Comparison of ENCODE assay signal across 7 mouse cellular contexts in the genomic region with DNA sequence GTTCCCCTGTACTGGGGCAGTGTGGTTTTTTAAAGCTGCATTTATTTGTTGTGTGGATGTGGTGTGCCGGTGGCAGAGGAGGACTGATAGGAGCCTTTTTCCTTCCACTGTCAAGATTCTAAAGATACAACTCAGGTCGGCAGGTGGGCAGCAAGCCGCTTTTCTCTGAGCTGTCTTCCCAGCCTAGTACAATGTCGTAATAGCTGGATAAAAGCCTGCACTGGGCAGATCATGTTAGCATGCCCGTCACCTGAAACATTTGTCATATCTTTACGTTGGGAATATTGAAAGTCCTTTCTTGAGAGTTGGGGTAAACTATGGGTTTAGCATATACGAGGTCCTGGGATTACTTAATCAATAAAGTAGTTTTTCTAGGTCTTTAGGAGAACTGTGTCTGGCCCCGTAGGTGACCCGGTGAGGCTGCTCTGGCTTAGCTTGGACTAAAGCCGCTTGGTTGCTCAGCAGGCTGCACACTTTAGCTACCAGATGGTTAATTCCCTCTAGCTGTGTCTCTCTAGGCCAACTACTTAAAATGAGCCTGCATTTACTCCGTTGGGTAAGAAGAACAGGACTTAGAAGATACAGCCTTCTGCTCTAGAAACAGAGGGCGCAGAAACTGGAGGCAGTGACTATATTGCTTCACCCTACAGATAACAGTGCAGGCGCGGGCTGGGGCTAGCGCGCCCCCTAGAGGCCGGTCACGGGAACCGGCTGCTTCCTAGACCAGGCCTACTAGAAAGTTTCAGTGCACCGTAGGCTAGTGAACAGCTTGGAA. TPM values are rescaled to one million over a fixed set of nuclear protein-coding genes. Genes with fewer than 3 reads are reported as not detected.
DNase-seq lines count a peak whose midpoint lies in the region; ATAC-seq and TF ChIP-seq lines count a peak whose summit lies in the region.

No protein-coding gene starts in this region.

- H3K4me1 ChIP-seq in hindbrain, embryonic 16.5 days (ENCODE audit: control insufficient read depth, insufficient read depth, low read depth, low read length) = no peaks in the 10 kb centered on the region
- H3K4me1 ChIP-seq in midbrain, embryonic 12.5 days = no peaks in the 10 kb centered on the region
- no peaks in the 10 kb centered on the region for H3K4me1 ChIP-seq in small intestine, adult 2 months (ENCODE audit: control insufficient read depth, insufficient read depth, insufficient read length, low read length)

- no peaks in the 10 kb centered on the region for H3K9me3 ChIP-seq in hindbrain, embryonic 16.5 days (ENCODE audit: control insufficient read depth, low read length)
- H3K9me3 ChIP-seq in midbrain, embryonic 12.5 days = no peaks in the 10 kb centered on the region

- H3K4me2 ChIP-seq in hindbrain, embryonic 16.5 days (ENCODE audit: low read length) = no peak overlapping the region
- no peak overlapping the region for H3K4me2 ChIP-seq in midbrain, embryonic 12.5 days (replicated peaks)

- no peak overlapping the region for H3K27ac ChIP-seq in hindbrain, embryonic 16.5 days (ENCODE audit: low read depth, low read length)
- no peak overlapping the region for H3K27ac ChIP-seq in midbrain, embryonic 12.5 days (replicated peaks)
- no peak overlapping the region for H3K27ac ChIP-seq in small intestine, adult 2 months (ENCODE audit: insufficient read depth, low read depth, low read length)

- ATAC-seq in hindbrain, embryonic 16.5 days = peak; percentile 86
- peak; percentile 60; the same call in 1 of the 2 replicates for ATAC-seq in midbrain, embryonic 12.5 days (ENCODE audit: low FRiP score, low read depth)

- H3K9ac ChIP-seq in hindbrain, embryonic 16.5 days (ENCODE audit: low read depth, low read length) = no peak overlapping the region
- no peak overlapping the region for H3K9ac ChIP-seq in midbrain, embryonic 12.5 days (replicated peaks)

- H3K27me3 ChIP-seq in hindbrain, embryonic 16.5 days (replicated peaks; ENCODE audit: control insufficient read depth, insufficient read depth, low read length) = no peaks in the 10 kb centered on the region
- no peaks in the 10 kb centered on the region for H3K27me3 ChIP-seq in midbrain, embryonic 12.5 days
- no peaks in the 10 kb centered on the region for H3K27me3 ChIP-seq in small intestine, adult 2 months (ENCODE audit: control insufficient read depth, insufficient read depth, low read length)

- H3K36me3 ChIP-seq in hindbrain, embryonic 16.5 days (ENCODE audit: control insufficient read depth, insufficient read depth, low read length) = no peaks in the 10 kb centered on the region
- H3K36me3 ChIP-seq in midbrain, embryonic 12.5 days = no peaks in the 10 kb centered on the region
- H3K36me3 ChIP-seq in small intestine, adult 2 months (ENCODE audit: control insufficient read depth, insufficient read depth, low read length) = no peaks in the 10 kb centered on the region

- WGBS in hindbrain, embryonic 16.5 days = 41% methylated on average over 20 of the region's 20 CpGs
- WGBS in midbrain, embryonic 12.5 days = 44% methylated on average over 20 of the region's 20 CpGs
- WGBS in small intestine, adult 2 months = 36% methylated on average over 20 of the region's 20 CpGs

- no peak for TF ChIP-seq POLR2A in small intestine, adult 2 months (IDR thresholded peaks at IDR 0.05; ENCODE audit: low read depth, low read length)

- peak; percentile 99 for TF ChIP-seq CTCF in small intestine, adult 2 months (IDR thresholded peaks at IDR 0.05; ENCODE audit: extremely low read depth, insufficient read length, insufficient replicate concordance, low read depth, low read length)

- peak; percentile 45 for DNase-seq in WW6 (ENCODE audit: low read depth, low spot score)
- DNase-seq in cerebellum, adult 9-11 months = peak; percentile 78
- peak; percentile 31 to 67 for DNase-seq in frontal cortex, postnatal 14 days (ENCODE audit: low spot score in 2 of 2)
- peak; percentile 54 to 75 for DNase-seq in left cerebral cortex, postnatal 10 days (ENCODE audit: extremely low spot score in 1 of 2, low spot score in 2 of 2)

- intact Hi-C loops in left cerebral cortex, postnatal 10 days (cut with DNase I) = loop anchor here (5.0 kb wide), 1 partner anchor 151 kb away; no protein-coding TSS in a partner anchor

- H3K4me3 ChIP-seq in hindbrain, embryonic 16.5 days (ENCODE audit: low read length) = no peak overlapping the region
- H3K4me3 ChIP-seq in midbrain, embryonic 12.5 days = no peak overlapping the region
- no peak overlapping the region for H3K4me3 ChIP-seq in small intestine, adult 2 months (ENCODE audit: low read depth, low read length)

RNA-seq across cellular contexts. Expression of a gene that starts 58.2 kb away (rescaled TPM):
- 65.2 and 73.5 TPM in 2 replicates for polyA plus RNA-seq in hindbrain, embryonic 16.5 days (2015; fragmentation: Nextera tagmentation; extraction: Ambion mirVana)
- 10 to 100 TPM; 86.5 to 91.3 TPM for total RNA-seq in left cerebral cortex, postnatal 10 days (2021)
- polyA plus RNA-seq in midbrain, embryonic 12.5 days (2016; fragmentation: Nextera tagmentation; extraction: Ambion mirVana) = 86.3 and 89.3 TPM in 2 replicates
- polyA plus RNA-seq in small intestine, adult 2 months (2012; rRNA removed) = 0.79 and 1.4 TPM in 2 replicates

RNA-seq across cellular contexts. Expression of a gene that starts 58.8 kb away (rescaled TPM):
- polyA plus RNA-seq in hindbrain, embryonic 16.5 days (2015; fragmentation: Nextera tagmentation; extraction: Ambion mirVana) = 55.3 and 61.8 TPM in 2 replicates
- total RNA-seq in left cerebral cortex, postnatal 10 days (2021) = 10 to 100 TPM; 44.6 to 48.5 TPM
- polyA plus RNA-seq in midbrain, embryonic 12.5 days (2016; fragmentation: Nextera tagmentation; extraction: Ambion mirVana) = 17.0 and 17.7 TPM in 2 replicates
- polyA plus RNA-seq in small intestine, adult 2 months (2012; rRNA removed) = 15.0 and 31.8 TPM in 2 replicates

Comparison
In these comparisons a context has a peak if more than half of its experiments do, and no peak if none do; other contexts are left out.
1. RNA of a gene that starts 58.2 kb away (polyA plus RNA-seq): 86.3 to 89.3 TPM in midbrain, embryonic 12.5 days and 65.2 to 73.5 TPM in hindbrain, embryonic 16.5 days; 0.79 to 1.4 TPM in small intestine, adult 2 months; every median in the first group is over 10 times any median in the second.
2. Peak in every context shown above with its lines, with median percentiles within 50 percentile points of each other: DNase-seq.